Mouse (Mus musculus): ENCODE data around the gene Ppp6r3. TPM values are rescaled to one million over a fixed set of nuclear protein-coding genes. Genes with fewer than 3 reads are reported as not detected.

Gene Ppp6r3
- total and polyA plus RNA-seq, 2 experiments from 2014 or later: 32.3 to 111 TPM

GRCm38 (mm10) chr19:3529781-3530180 is 45.8 kb downstream of the Ppp6r3 start:
- ATAC-seq (ENCODE audit: low FRiP score) (no peak), DNase-seq (ENCODE audit: low spot score) (no peak)
- Histone ChIP-seq H3K4me1 (ENCODE audit: insufficient read depth, low read length) (no peaks in the 10 kb centered on the region), H3K9me3 (ENCODE audit: low read length) (no peaks in the 10 kb centered on the region), H3K4me2 (ENCODE audit: low read depth, low read length, poor library complexity, severe bottlenecking) (no peak overlapping the region), H3K4me3 (ENCODE audit: low read depth, low read length) (no peak overlapping the region), H3K27ac (ENCODE audit: low read depth, low read length) (no peak overlapping the region), H3K36me3 (ENCODE audit: insufficient read depth, low read length) (peaks cover 4% of the 10 kb centered on the region), H3K9ac (replicated peaks; ENCODE audit: low read length, poor library complexity, severe bottlenecking) (no peak overlapping the region), H3K27me3 (ENCODE audit: insufficient read depth, low read length) (no peaks in the 10 kb centered on the region)
- WGBS: 86% methylated on average over 3 of the region's 3 CpGs
- no peak for TF ChIP-seq CTCF (IDR thresholded peaks at IDR 0.05)

- Histone ChIP-seq H3K9me3 (ENCODE audit: low read length) (no peaks in the 10 kb centered on the region), H3K27me3 (ENCODE audit: insufficient read depth, low read length) (no peaks in the 10 kb centered on the region), H3K27ac (ENCODE audit: low read depth, low read length) (no peak overlapping the region), H3K4me3 (ENCODE audit: low read depth, low read length) (no peak overlapping the region), H3K4me2 (ENCODE audit: low read depth, low read length, poor library complexity, severe bottlenecking) (no peak overlapping the region), H3K9ac (replicated peaks; ENCODE audit: low read length, poor library complexity, severe bottlenecking) (no peak overlapping the region), H3K4me1 (ENCODE audit: insufficient read depth, low read length) (no peaks in the 10 kb centered on the region), H3K36me3 (ENCODE audit: insufficient read depth, low read length) (peaks cover 4% of the 10 kb centered on the region)
- no peak for TF ChIP-seq CTCF (IDR thresholded peaks at IDR 0.05)
- WGBS: 93% methylated on average over 4 of the region's 4 CpGs
- DNase-seq (ENCODE audit: low spot score) (no peak), ATAC-seq (ENCODE audit: low FRiP score) (no peak)
Observed at GRCm38 (mm10) chr19:3528646-3529045, 46.9 kb downstream of the Ppp6r3 start.

- ATAC-seq (ENCODE audit: low FRiP score) (no peak), DNase-seq (ENCODE audit: low spot score) (no peak)
- no peak for TF ChIP-seq CTCF (IDR thresholded peaks at IDR 0.05)
- no peaks in the 10 kb centered on the region for H3K4me1 ChIP-seq (ENCODE audit: insufficient read depth, low read length)
- no peak overlapping the region for H3K9ac ChIP-seq (replicated peaks; ENCODE audit: low read length, poor library complexity, severe bottlenecking)
- peaks cover 4% of the 10 kb centered on the region for H3K36me3 ChIP-seq (ENCODE audit: insufficient read depth, low read length)
- no peaks in the 10 kb centered on the region for H3K27me3 ChIP-seq (ENCODE audit: insufficient read depth, low read length)
- H3K4me3 ChIP-seq (ENCODE audit: low read depth, low read length): no peak overlapping the region
- 97% methylated on average over 4 of the region's 4 CpGs for WGBS
- no peaks in the 10 kb centered on the region for H3K9me3 ChIP-seq (ENCODE audit: low read length)
- no peak overlapping the region for H3K4me2 ChIP-seq (ENCODE audit: low read depth, low read length, poor library complexity, severe bottlenecking)
- no peak overlapping the region for H3K27ac ChIP-seq (ENCODE audit: low read depth, low read length)
Observed at GRCm38 (mm10) chr19:3527531-3527930, 48.0 kb downstream of the Ppp6r3 start.

GRCm38 (mm10) chr19:3519471-3520169 is 55.9 kb downstream of the Ppp6r3 start:
- no peak for TF ChIP-seq CTCF (IDR thresholded peaks at IDR 0.05)

GRCm38 (mm10) chr19:3497216-3497615 is 78.3 kb downstream of the Ppp6r3 start:
- ATAC-seq (ENCODE audit: low FRiP score): no peak
- no peaks in the 10 kb centered on the region for H3K9me3 ChIP-seq (ENCODE audit: low read length)
- H3K4me2 ChIP-seq (ENCODE audit: low read depth, low read length, poor library complexity, severe bottlenecking): no peak overlapping the region
- no peak overlapping the region for H3K27ac ChIP-seq (ENCODE audit: low read depth, low read length)
- DNase-seq (ENCODE audit: low spot score): no peak
- WGBS: 95% methylated on average over 3 of the region's 3 CpGs
- peaks cover 21% of the 10 kb centered on the region; the same call in 1 of the 2 replicates for H3K36me3 ChIP-seq (ENCODE audit: insufficient read depth, low read length)
- TF ChIP-seq CTCF (IDR thresholded peaks at IDR 0.05): peak; percentile 22; the same call in 1 of the 2 replicates
- no peak overlapping the region for H3K4me3 ChIP-seq (ENCODE audit: low read depth, low read length)
- H3K9ac ChIP-seq (replicated peaks; ENCODE audit: low read length, poor library complexity, severe bottlenecking): no peak overlapping the region
- H3K27me3 ChIP-seq (ENCODE audit: insufficient read depth, low read length): no peaks in the 10 kb centered on the region
- no peaks in the 10 kb centered on the region for H3K4me1 ChIP-seq (ENCODE audit: insufficient read depth, low read length)

More at GRCm38 (mm10) chr19:3519471-3520169, 55.9 kb downstream of the Ppp6r3 start:
- Histone ChIP-seq H3K27me3 (ENCODE audit: insufficient read depth, low read length) (no peaks in the 10 kb centered on the region), H3K4me1 (ENCODE audit: insufficient read depth, low read length) (no peaks in the 10 kb centered on the region), H3K36me3 (ENCODE audit: insufficient read depth, low read length) (peaks cover 3% of the 10 kb centered on the region; the same call in 1 of the 2 replicates), H3K4me2 (ENCODE audit: low read depth, low read length, poor library complexity, severe bottlenecking) (no peak overlapping the region), H3K27ac (ENCODE audit: low read depth, low read length) (no peak overlapping the region), H3K9ac (replicated peaks; ENCODE audit: low read length, poor library complexity, severe bottlenecking) (no peak overlapping the region), H3K9me3 (ENCODE audit: low read length) (no peaks in the 10 kb centered on the region), H3K4me3 (ENCODE audit: low read depth, low read length) (no peak overlapping the region)
- peak; percentile 13 for DNase-seq (ENCODE audit: low spot score)
- WGBS: 79% methylated on average over 4 of the region's 4 CpGs
- no peak for ATAC-seq (ENCODE audit: low FRiP score)

- WGBS: 95% methylated on average over 4 of the region's 4 CpGs
Observed at GRCm38 (mm10) chr19:3489826-3490225, 85.7 kb downstream of the Ppp6r3 start.

More at GRCm38 (mm10) chr19:3489826-3490225, 85.7 kb downstream of the Ppp6r3 start:
- DNase-seq (ENCODE audit: low spot score) (no peak), ATAC-seq (ENCODE audit: low FRiP score) (no peak)
- Histone ChIP-seq H3K27me3 (ENCODE audit: insufficient read depth, low read length) (no peaks in the 10 kb centered on the region), H3K4me2 (ENCODE audit: low read depth, low read length, poor library complexity, severe bottlenecking) (no peak overlapping the region), H3K36me3 (ENCODE audit: insufficient read depth, low read length) (peaks cover 46% of the 10 kb centered on the region), H3K9me3 (ENCODE audit: low read length) (no peaks in the 10 kb centered on the region), H3K4me1 (ENCODE audit: insufficient read depth, low read length) (no peaks in the 10 kb centered on the region), H3K4me3 (ENCODE audit: low read depth, low read length) (no peak overlapping the region), H3K9ac (replicated peaks; ENCODE audit: low read length, poor library complexity, severe bottlenecking) (no peak overlapping the region), H3K27ac (ENCODE audit: low read depth, low read length) (no peak overlapping the region)
- no peak for TF ChIP-seq CTCF (IDR thresholded peaks at IDR 0.05)

Data from midbrain, postnatal 0 days (tissue).